Mouse (Mus musculus): ENCODE results near the gene Zbtb40. TPM values are rescaled to one million over a fixed set of nuclear protein-coding genes. Genes with fewer than 3 reads are reported as not detected.

Zbtb40 gene
- polyA plus RNA-seq, 1 experiment from 2014 or later: 4.4 TPM

GRCm38 (mm10) chr4:137027051-137027450 lies 21.6 kb downstream of the Zbtb40 start:
- Histone ChIP-seq H3K36me3 (ENCODE audit: control insufficient read depth, insufficient read depth, low read length) (no peaks in the 10 kb centered on the region), H3K9ac (ENCODE audit: low read length) (no peak overlapping the region), H3K9me3 (ENCODE audit: control insufficient read depth, low read length) (no peaks in the 10 kb centered on the region), H3K4me2 (ENCODE audit: low read length) (no peak overlapping the region), H3K27me3 (replicated peaks; ENCODE audit: control insufficient read depth, insufficient read depth, low read length) (no peaks in the 10 kb centered on the region), H3K27ac (ENCODE audit: low read depth) (no peak overlapping the region), H3K4me1 (replicated peaks; ENCODE audit: control insufficient read depth, insufficient read depth, low read length) (0 out of 2 replicates have a peak, but pooled peaks cover 3% of the 10 kb centered on the region), H3K4me3 (ENCODE audit: low read depth, low read length) (no peak overlapping the region)
- ATAC-seq (replicated peaks; ENCODE audit: low FRiP score, low TSS enrichment, low read depth) (no peak), DNase-seq (ENCODE audit: low spot score) (no peak)
- 71% methylated on average over 5 of the region's 5 CpGs for WGBS

DNA sequence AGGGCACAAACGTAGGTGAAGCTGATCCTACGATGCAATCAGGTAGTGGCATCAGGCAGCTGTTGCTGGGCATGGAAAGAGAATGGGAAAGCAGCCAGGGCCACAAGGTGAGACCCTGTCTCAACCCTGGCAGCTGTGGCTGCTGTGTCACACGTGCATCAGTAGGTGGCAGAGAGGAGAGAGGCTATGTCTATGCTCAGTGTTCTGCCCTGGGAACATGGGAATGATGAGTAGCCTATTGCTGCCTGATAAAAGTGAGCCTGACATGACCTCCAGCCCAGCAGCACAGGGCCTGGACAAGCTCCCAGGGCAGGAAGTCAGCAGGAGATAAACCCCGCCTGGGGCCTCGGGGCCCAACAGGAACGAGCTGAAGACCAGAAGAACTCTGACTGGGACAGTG lies 23.0 kb downstream of the Zbtb40 start:
- ATAC-seq (replicated peaks; ENCODE audit: low FRiP score, low TSS enrichment, low read depth) (no peak), DNase-seq (ENCODE audit: low spot score) (no peak)
- 54% methylated on average over 6 of the region's 6 CpGs for WGBS

DNA sequence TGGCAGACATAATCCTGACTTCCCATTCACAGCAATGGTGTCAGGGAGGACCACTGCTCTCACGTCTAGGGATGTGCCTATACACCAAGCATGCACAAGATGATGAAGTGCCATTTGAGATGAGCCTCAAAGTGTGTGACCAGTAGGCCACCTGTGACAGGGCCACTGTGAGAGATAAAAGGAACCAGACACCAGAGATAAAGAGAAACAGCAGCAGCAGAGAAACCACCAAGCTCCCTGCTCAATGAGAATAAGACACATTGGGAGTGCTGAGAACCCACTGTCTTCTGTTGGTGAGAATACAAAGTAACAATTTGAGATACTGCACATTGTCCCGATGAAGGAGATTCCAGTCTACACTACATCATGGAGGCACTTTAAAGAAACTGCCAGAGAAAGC lies 23.5 kb downstream of the Zbtb40 start:
- Histone ChIP-seq H3K4me3 (ENCODE audit: low read depth, low read length) (no peak overlapping the region), H3K4me2 (ENCODE audit: low read length) (no peak overlapping the region), H3K36me3 (ENCODE audit: control insufficient read depth, insufficient read depth, low read length) (no peaks in the 10 kb centered on the region), H3K4me1 (replicated peaks; ENCODE audit: control insufficient read depth, insufficient read depth, low read length) (no peaks in the 10 kb centered on the region), H3K9me3 (ENCODE audit: control insufficient read depth, low read length) (no peaks in the 10 kb centered on the region), H3K27ac (ENCODE audit: low read depth) (no peak overlapping the region), H3K27me3 (replicated peaks; ENCODE audit: control insufficient read depth, insufficient read depth, low read length) (no peaks in the 10 kb centered on the region), H3K9ac (ENCODE audit: low read length) (no peak overlapping the region)
- WGBS: 87% methylated on average over 2 of the region's 2 CpGs
- no peak for ATAC-seq (replicated peaks; ENCODE audit: low FRiP score, low TSS enrichment, low read depth)
- no peak for DNase-seq (ENCODE audit: low spot score)

More for the DNA sequence above, 23.0 kb downstream of the Zbtb40 start:
- Histone ChIP-seq H3K27me3 (replicated peaks; ENCODE audit: control insufficient read depth, insufficient read depth, low read length) (no peaks in the 10 kb centered on the region), H3K4me1 (replicated peaks; ENCODE audit: control insufficient read depth, insufficient read depth, low read length) (no peaks in the 10 kb centered on the region), H3K4me3 (ENCODE audit: low read depth, low read length) (no peak overlapping the region), H3K27ac (ENCODE audit: low read depth) (no peak overlapping the region), H3K4me2 (ENCODE audit: low read length) (no peak overlapping the region), H3K9me3 (ENCODE audit: control insufficient read depth, low read length) (no peaks in the 10 kb centered on the region), H3K9ac (ENCODE audit: low read length) (no peak overlapping the region), H3K36me3 (ENCODE audit: control insufficient read depth, insufficient read depth, low read length) (no peaks in the 10 kb centered on the region)

DNA sequence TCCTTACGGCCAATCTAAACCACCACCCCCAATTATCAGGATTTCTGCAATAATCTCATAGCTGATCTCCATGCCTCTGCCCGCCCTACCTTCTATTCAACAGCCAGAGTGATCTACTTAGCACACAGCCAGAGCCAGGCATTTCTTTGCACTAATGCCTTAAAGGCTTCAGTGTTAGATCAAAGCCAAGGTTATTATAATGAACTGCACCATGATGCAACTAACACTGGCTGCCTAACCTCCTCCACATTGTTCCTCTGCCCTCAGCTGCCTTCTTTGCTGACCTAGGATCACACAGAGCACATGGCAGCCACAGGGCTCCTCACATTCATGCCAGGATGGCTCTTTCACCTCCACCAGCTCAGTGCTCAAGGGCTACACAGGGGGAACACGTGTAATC lies 28.5 kb downstream of the Zbtb40 start:
- no peak overlapping the region for H3K9ac ChIP-seq (ENCODE audit: low read length)
- H3K4me3 ChIP-seq (ENCODE audit: low read depth, low read length): no peak overlapping the region
- WGBS: 77% methylated on average over 3 of the region's 3 CpGs
- H3K4me2 ChIP-seq (ENCODE audit: low read length): no peak overlapping the region
- no peaks in the 10 kb centered on the region for H3K9me3 ChIP-seq (ENCODE audit: control insufficient read depth, low read length)
- H3K27me3 ChIP-seq (replicated peaks; ENCODE audit: control insufficient read depth, insufficient read depth, low read length): no peaks in the 10 kb centered on the region
- DNase-seq (ENCODE audit: low spot score) (no peak), ATAC-seq (replicated peaks; ENCODE audit: low FRiP score, low TSS enrichment, low read depth) (no peak)
- no peaks in the 10 kb centered on the region for H3K4me1 ChIP-seq (replicated peaks; ENCODE audit: control insufficient read depth, insufficient read depth, low read length)
- H3K27ac ChIP-seq (ENCODE audit: low read depth): no peak overlapping the region
- H3K36me3 ChIP-seq (ENCODE audit: control insufficient read depth, insufficient read depth, low read length): peaks cover 24% of the 10 kb centered on the region

GRCm38 (mm10) chr4:137015934-137016333 lies 32.7 kb downstream of the Zbtb40 start:
- Histone ChIP-seq H3K27ac (ENCODE audit: low read depth) (no peak overlapping the region), H3K4me2 (ENCODE audit: low read length) (no peak overlapping the region), H3K27me3 (replicated peaks; ENCODE audit: control insufficient read depth, insufficient read depth, low read length) (no peaks in the 10 kb centered on the region), H3K4me3 (ENCODE audit: low read depth, low read length) (no peak overlapping the region), H3K36me3 (ENCODE audit: control insufficient read depth, insufficient read depth, low read length) (peaks cover 24% of the 10 kb centered on the region), H3K4me1 (replicated peaks; ENCODE audit: control insufficient read depth, insufficient read depth, low read length) (no peaks in the 10 kb centered on the region), H3K9me3 (ENCODE audit: control insufficient read depth, low read length) (no peaks in the 10 kb centered on the region), H3K9ac (ENCODE audit: low read length) (no peak overlapping the region)
- 69% methylated on average over 8 of the region's 8 CpGs for WGBS
- ATAC-seq (replicated peaks; ENCODE audit: low FRiP score, low TSS enrichment, low read depth) (no peak), DNase-seq (ENCODE audit: low spot score) (no peak)

- WGBS: 80% methylated on average over 6 of the region's 6 CpGs
- Histone ChIP-seq H3K27me3 (replicated peaks; ENCODE audit: control insufficient read depth, insufficient read depth, low read length) (no peaks in the 10 kb centered on the region), H3K4me2 (ENCODE audit: low read length) (no peak overlapping the region), H3K4me1 (replicated peaks; ENCODE audit: control insufficient read depth, insufficient read depth, low read length) (no peaks in the 10 kb centered on the region), H3K36me3 (ENCODE audit: control insufficient read depth, insufficient read depth, low read length) (peaks cover 24% of the 10 kb centered on the region), H3K27ac (ENCODE audit: low read depth) (no peak overlapping the region), H3K4me3 (ENCODE audit: low read depth, low read length) (no peak overlapping the region), H3K9ac (ENCODE audit: low read length) (no peak overlapping the region), H3K9me3 (ENCODE audit: control insufficient read depth, low read length) (no peaks in the 10 kb centered on the region)
- DNase-seq (ENCODE audit: low spot score) (no peak), ATAC-seq (replicated peaks; ENCODE audit: low FRiP score, low TSS enrichment, low read depth) (no peak)
These were observed 33.1 kb downstream of the Zbtb40 start for GRCm38 (mm10) chr4:137015476-137015856.

- no peak overlapping the region for H3K4me2 ChIP-seq (ENCODE audit: low read length)
- no peak for DNase-seq (ENCODE audit: low spot score)
- H3K9me3 ChIP-seq (ENCODE audit: control insufficient read depth, low read length): no peaks in the 10 kb centered on the region
- H3K36me3 ChIP-seq (ENCODE audit: control insufficient read depth, insufficient read depth, low read length): peaks cover 24% of the 10 kb centered on the region
- H3K27ac ChIP-seq (ENCODE audit: low read depth): no peak overlapping the region
- WGBS: 90% methylated on average over 18 of the region's 18 CpGs
- H3K4me3 ChIP-seq (ENCODE audit: low read depth, low read length): no peak overlapping the region
- H3K27me3 ChIP-seq (replicated peaks; ENCODE audit: control insufficient read depth, insufficient read depth, low read length): no peaks in the 10 kb centered on the region
- H3K4me1 ChIP-seq (replicated peaks; ENCODE audit: control insufficient read depth, insufficient read depth, low read length): no peaks in the 10 kb centered on the region
- H3K9ac ChIP-seq (ENCODE audit: low read length): no peak overlapping the region
- ATAC-seq (replicated peaks; ENCODE audit: low FRiP score, low TSS enrichment, low read depth): no peak
These were observed 33.7 kb downstream of the Zbtb40 start for GRCm38 (mm10) chr4:137014654-137015475.

DNA sequence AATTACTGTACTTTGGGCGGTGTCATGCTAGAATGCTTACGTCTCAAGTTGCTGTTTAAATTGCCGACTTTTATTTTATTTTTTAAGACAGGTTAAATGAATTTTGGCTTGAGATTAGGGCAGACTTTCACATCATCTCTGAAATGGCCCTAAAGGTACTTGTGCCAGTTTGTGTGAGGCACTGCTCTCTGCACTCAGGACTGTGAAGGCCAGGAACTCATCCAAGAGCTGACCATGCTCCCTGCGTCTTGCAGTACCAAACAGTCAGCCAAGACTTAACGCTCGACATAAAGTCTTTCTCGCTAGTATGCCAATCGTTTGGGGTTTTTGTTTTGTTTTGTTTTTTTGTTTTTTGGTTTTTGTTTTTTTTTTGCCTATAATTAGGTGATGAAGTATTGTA lies 34.5 kb downstream of the Zbtb40 start:
- H3K4me2 ChIP-seq (ENCODE audit: low read length): no peak overlapping the region
- no peak overlapping the region for H3K27ac ChIP-seq (ENCODE audit: low read depth)
- ATAC-seq (replicated peaks; ENCODE audit: low FRiP score, low TSS enrichment, low read depth) (no peak), DNase-seq (ENCODE audit: low spot score) (no peak)
- peaks cover 24% of the 10 kb centered on the region for H3K36me3 ChIP-seq (ENCODE audit: control insufficient read depth, insufficient read depth, low read length)
- H3K4me1 ChIP-seq (replicated peaks; ENCODE audit: control insufficient read depth, insufficient read depth, low read length): no peaks in the 10 kb centered on the region
- no peak overlapping the region for H3K4me3 ChIP-seq (ENCODE audit: low read depth, low read length)
- H3K9me3 ChIP-seq (ENCODE audit: control insufficient read depth, low read length): no peaks in the 10 kb centered on the region
- H3K27me3 ChIP-seq (replicated peaks; ENCODE audit: control insufficient read depth, insufficient read depth, low read length): no peaks in the 10 kb centered on the region
- H3K9ac ChIP-seq (ENCODE audit: low read length): no peak overlapping the region
- 94% methylated on average over 8 of the region's 8 CpGs for whole genome bisulfite sequencing

- H3K27me3 ChIP-seq (replicated peaks; ENCODE audit: control insufficient read depth, insufficient read depth, low read length): no peaks in the 10 kb centered on the region
- H3K4me1 ChIP-seq (replicated peaks; ENCODE audit: control insufficient read depth, insufficient read depth, low read length): no peaks in the 10 kb centered on the region
- H3K4me2 ChIP-seq (ENCODE audit: low read length): no peak overlapping the region
- 86% methylated on average over 8 of the region's 8 CpGs for WGBS
- no peak overlapping the region for H3K4me3 ChIP-seq (ENCODE audit: low read depth, low read length)
- no peak overlapping the region for H3K27ac ChIP-seq (ENCODE audit: low read depth)
- ATAC-seq (replicated peaks; ENCODE audit: low FRiP score, low TSS enrichment, low read depth): no peak
- H3K36me3 ChIP-seq (ENCODE audit: control insufficient read depth, insufficient read depth, low read length): peaks cover 15% of the 10 kb centered on the region; the same call in 1 of the 2 replicates
- no peak overlapping the region for H3K9ac ChIP-seq (ENCODE audit: low read length)
- no peak for DNase-seq (ENCODE audit: low spot score)
- no peaks in the 10 kb centered on the region for H3K9me3 ChIP-seq (ENCODE audit: control insufficient read depth, low read length)
These were observed 41.6 kb downstream of the Zbtb40 start for GRCm38 (mm10) chr4:137006966-137007365.

Measured in intestine, embryonic 14.5 days (tissue).